Mouse (Mus musculus): ENCODE measurements around the gene Rdh16f2. TPM values are rescaled to one million over a fixed set of nuclear protein-coding genes. Genes with fewer than 3 reads are reported as not detected.
"Not testable (repeated sequence)": the region's sequence is repeated elsewhere in the genome, so short reads cannot be mapped to it uniquely, and the experiment has no call there.

Gene Rdh16f2
- polyA plus RNA-seq, 1 experiment: not detected

DNA sequence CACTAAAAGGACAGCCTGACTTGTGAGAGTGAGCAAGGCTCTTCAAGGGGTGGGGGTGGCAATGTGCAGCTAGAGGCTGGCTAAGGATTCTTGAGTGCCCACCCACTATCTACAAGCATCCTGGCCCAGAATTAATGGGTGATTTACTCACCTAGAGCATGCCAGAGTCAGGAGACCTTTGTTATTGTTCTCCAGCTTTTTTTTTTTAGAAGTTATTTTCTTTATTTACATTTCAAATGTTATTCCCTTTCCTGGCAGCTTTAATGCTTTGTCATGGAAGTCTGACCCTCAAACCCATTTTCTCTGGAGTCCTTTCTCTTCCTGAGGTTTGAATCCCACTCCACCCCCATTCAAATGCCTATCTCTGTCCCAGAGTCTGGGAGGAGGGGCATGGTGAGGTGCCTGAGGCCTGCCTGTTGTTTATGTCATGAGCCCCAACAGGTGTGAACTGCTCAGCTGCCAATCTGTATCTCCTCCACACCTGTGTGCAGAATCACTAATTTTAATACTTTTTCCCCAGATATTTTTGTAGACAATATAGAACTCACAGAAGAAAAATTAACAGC is 41.2 kb downstream of the Rdh16f2 start:
- Histone ChIP-seq H3K4me1 (ENCODE audit: control insufficient read depth, insufficient read depth, low read length) (peaks cover 3% of the 10 kb centered on the region; the same call in 1 of the 2 replicates), H3K4me3 (replicated peaks; ENCODE audit: insufficient read depth, low read depth, low read length) (no peak overlapping the region), H3K27me3 (ENCODE audit: control insufficient read depth, insufficient read depth, low read length) (no peaks in the 10 kb centered on the region), H3K27ac (ENCODE audit: insufficient read depth, low read length) (no peak overlapping the region)
- DNase-seq: no peak
- TF ChIP-seq CTCF (IDR thresholded peaks at IDR 0.05; ENCODE audit: borderline replicate concordance, insufficient read depth, low read depth, low read length) (no peak), POLR2A (IDR thresholded peaks at IDR 0.05; ENCODE audit: borderline replicate concordance, insufficient read depth, low read length) (no peak)

DNA sequence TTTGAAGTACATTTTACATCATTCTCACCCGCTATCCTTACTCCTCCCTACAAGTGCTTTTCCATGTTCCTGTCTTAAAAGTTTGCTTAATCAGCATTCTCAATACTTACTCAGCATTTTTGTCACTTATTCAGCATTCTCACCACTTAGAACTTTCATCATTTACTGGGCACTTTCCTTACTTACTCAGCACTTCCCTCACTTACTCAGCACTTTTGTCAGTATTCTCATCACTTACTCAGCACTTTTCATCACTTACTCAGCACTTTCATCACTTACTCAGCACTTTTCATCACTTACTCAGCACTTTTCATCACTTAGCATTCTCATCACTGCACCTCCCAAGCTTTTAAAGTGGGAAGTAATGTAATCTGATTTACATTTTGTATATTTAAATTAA is 49.3 kb downstream of the Rdh16f2 start:
- no peaks in the 10 kb centered on the region for H3K4me1 ChIP-seq (ENCODE audit: control insufficient read depth, insufficient read depth, low read length)
- WGBS: 94% methylated on average over 1 of the region's 1 CpGs
- no peaks in the 10 kb centered on the region for H3K27me3 ChIP-seq (ENCODE audit: control insufficient read depth, insufficient read depth, low read length)
- H3K27ac ChIP-seq (ENCODE audit: insufficient read depth, low read length): no peak overlapping the region
- DNase-seq: no peak
- no peak for TF ChIP-seq POLR2A (IDR thresholded peaks at IDR 0.05; ENCODE audit: borderline replicate concordance, insufficient read depth, low read length)
- TF ChIP-seq CTCF (IDR thresholded peaks at IDR 0.05; ENCODE audit: borderline replicate concordance, insufficient read depth, low read depth, low read length): no peak
- no peak overlapping the region for H3K4me3 ChIP-seq (replicated peaks; ENCODE audit: insufficient read depth, low read depth, low read length)

DNA sequence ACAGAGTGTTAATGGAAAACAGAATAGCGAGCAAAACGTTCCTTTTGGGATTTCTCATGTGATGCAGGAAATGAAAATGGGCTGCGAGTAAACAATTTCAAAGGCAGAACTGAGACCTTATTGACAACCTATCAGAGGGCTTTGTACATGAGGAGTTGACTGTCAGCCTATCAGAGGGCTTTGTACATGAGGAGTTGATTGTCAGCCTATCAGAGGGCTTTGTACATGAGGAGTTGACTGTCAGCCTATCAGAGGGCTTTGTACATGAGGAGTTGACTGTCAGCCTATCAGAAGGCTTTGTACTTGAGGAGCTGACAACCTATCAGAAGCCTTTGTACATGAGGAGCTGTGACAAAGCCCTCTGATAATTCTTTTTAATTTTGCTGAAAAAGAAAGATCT is 50.9 kb downstream of the Rdh16f2 start:
- H3K27ac ChIP-seq (ENCODE audit: insufficient read depth, low read length); DNase-seq; H3K27me3 ChIP-seq (ENCODE audit: control insufficient read depth, insufficient read depth, low read length); H3K4me3 ChIP-seq (replicated peaks; ENCODE audit: insufficient read depth, low read depth, low read length); H3K4me1 ChIP-seq (ENCODE audit: control insufficient read depth, insufficient read depth, low read length): not testable (repeated sequence)
- 88% methylated on average over 3 of the region's 3 CpGs for WGBS

DNA sequence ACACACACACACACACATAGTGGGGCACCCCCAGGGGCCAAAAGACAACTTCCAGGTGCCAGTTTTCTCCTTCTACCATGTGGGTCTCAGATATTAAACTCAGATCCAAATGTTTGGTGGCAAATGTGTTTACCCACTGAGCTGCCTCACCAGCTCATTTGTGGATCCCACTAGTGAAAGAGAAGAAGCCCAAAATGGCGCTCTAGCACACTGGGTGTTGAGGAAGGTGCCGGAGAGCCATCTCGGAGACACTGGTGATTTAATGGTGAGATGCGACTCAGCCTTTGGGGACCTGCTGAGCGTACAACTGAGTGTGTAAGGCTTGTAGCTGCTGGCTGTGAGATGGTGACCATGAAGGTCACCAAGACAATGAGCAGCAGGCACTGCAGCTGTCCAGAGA is 51.4 kb downstream of the Rdh16f2 start:
- no peak for DNase-seq
- 91% methylated on average over 5 of the region's 5 CpGs for WGBS
- TF ChIP-seq POLR2A (IDR thresholded peaks at IDR 0.05; ENCODE audit: borderline replicate concordance, insufficient read depth, low read length) (no peak), CTCF (IDR thresholded peaks at IDR 0.05; ENCODE audit: borderline replicate concordance, insufficient read depth, low read depth, low read length) (no peak)
- Histone ChIP-seq H3K27ac (ENCODE audit: insufficient read depth, low read length) (no peak overlapping the region), H3K4me1 (ENCODE audit: control insufficient read depth, insufficient read depth, low read length) (no peaks in the 10 kb centered on the region), H3K4me3 (replicated peaks; ENCODE audit: insufficient read depth, low read depth, low read length) (no peak overlapping the region), H3K27me3 (ENCODE audit: control insufficient read depth, insufficient read depth, low read length) (no peaks in the 10 kb centered on the region)

DNA sequence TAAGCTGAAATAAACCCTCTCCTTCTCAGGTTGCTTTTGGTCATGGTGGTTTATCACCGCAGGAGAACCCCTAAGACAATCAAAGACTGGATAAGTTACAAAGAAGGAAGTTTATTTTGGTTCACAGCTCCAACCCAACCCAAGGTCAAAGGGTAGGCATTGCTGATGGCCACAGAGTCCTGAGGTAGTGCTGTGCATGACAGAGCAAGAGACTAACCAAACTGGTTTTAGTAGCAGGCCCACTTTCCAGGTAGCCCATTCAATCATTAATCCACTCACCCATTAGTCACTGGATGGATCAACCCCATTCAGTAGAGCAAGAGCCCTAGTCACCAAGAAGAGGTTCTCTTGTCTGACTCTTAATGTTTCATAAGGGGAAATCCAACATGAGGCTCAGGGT is 56.0 kb downstream of the Rdh16f2 start:
- Histone ChIP-seq H3K4me3 (replicated peaks; ENCODE audit: insufficient read depth, low read depth, low read length) (no peak overlapping the region), H3K27me3 (ENCODE audit: control insufficient read depth, insufficient read depth, low read length) (no peaks in the 10 kb centered on the region), H3K27ac (ENCODE audit: insufficient read depth, low read length) (no peak overlapping the region), H3K4me1 (ENCODE audit: control insufficient read depth, insufficient read depth, low read length) (no peaks in the 10 kb centered on the region)
- TF ChIP-seq POLR2A (IDR thresholded peaks at IDR 0.05; ENCODE audit: borderline replicate concordance, insufficient read depth, low read length) (no peak), CTCF (IDR thresholded peaks at IDR 0.05; ENCODE audit: borderline replicate concordance, insufficient read depth, low read depth, low read length) (no peak)
- no peak for DNase-seq
- WGBS: 97% methylated on average over 1 of the region's 1 CpGs

DNA sequence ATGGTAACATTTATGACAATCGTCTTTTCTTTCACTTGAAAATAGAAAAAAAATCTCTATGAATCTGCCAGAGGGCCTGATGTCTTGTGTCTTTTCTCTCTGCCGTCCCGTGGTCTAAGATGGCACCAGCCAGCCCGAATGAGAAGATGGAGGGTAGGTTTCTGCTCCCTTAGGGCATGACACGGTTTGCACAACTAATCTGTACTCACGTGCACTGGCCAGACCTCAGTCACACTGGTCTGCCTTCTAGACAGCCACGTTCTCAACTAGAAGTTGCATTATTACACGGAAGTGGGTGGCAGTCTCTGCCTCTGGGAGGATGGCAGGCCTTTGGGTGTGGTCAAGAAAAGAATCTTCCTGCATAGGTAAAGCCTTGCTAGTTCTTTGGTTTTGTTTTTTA is 56.8 kb downstream of the Rdh16f2 start:
- Histone ChIP-seq H3K4me1 (ENCODE audit: control insufficient read depth, insufficient read depth, low read length) (no peaks in the 10 kb centered on the region), H3K27ac (ENCODE audit: insufficient read depth, low read length) (no peak overlapping the region), H3K4me3 (replicated peaks; ENCODE audit: insufficient read depth, low read depth, low read length) (no peak overlapping the region), H3K27me3 (ENCODE audit: control insufficient read depth, insufficient read depth, low read length) (no peaks in the 10 kb centered on the region)
- no peak for DNase-seq
- TF ChIP-seq CTCF (IDR thresholded peaks at IDR 0.05; ENCODE audit: borderline replicate concordance, insufficient read depth, low read depth, low read length): no peak
- TF ChIP-seq POLR2A (IDR thresholded peaks at IDR 0.05; ENCODE audit: borderline replicate concordance, insufficient read depth, low read length): no peak
- whole genome bisulfite sequencing: 92% methylated on average over 8 of the region's 8 CpGs

DNA sequence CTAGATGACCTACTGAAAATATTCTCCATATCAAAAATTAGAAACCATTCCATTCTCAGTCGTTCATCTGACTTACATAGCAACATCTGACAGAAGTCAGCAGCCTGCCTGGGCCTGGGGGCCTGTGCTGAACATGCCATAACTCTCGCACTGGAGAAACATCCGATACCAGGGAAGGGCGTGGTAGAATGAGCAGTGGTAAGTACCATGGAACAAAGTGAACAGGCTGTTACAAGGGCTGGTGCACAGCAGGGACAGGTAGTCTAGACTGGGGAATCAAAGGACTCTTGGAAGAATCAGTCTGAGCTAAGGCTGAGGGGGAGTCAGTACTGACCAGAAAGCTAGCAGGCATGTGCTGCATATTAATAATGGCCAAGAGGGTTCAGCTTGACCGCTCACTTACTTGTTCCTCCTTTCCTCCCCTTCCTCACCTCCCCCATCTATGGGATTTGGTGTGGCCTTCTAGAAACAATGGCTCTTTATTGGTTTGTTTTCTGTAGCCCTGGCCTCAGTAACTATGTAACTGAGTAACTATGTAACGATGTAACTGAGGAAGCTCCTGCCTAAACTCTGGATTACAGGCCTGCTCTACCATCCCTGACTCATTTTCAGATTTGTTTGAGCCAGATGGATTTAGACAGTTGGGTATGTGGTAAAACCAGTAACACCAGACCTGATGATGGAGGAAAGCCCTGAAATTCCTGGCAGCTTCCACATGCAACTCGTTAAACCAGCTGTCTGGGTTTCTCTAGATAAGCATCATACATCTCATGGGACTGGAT is 58.5 kb downstream of the Rdh16f2 start:
- no peak for DNase-seq
- no peaks in the 10 kb centered on the region for H3K4me1 ChIP-seq (ENCODE audit: control insufficient read depth, insufficient read depth, low read length)
- no peak for TF ChIP-seq CTCF (IDR thresholded peaks at IDR 0.05; ENCODE audit: borderline replicate concordance, insufficient read depth, low read depth, low read length)
- TF ChIP-seq POLR2A (IDR thresholded peaks at IDR 0.05; ENCODE audit: borderline replicate concordance, insufficient read depth, low read length): no peak
- no peak overlapping the region for H3K4me3 ChIP-seq (replicated peaks; ENCODE audit: insufficient read depth, low read depth, low read length)
- H3K27ac ChIP-seq (ENCODE audit: insufficient read depth, low read length): no peak overlapping the region
- no peaks in the 10 kb centered on the region for H3K27me3 ChIP-seq (ENCODE audit: control insufficient read depth, insufficient read depth, low read length)
- WGBS: 65% methylated on average over 7 of the region's 7 CpGs

Other genes starting within 250 kb of the Rdh16f2 start
- gene Lrp1, start 245.3 kb upstream of the Rdh16f2 start, polyA plus RNA-seq (2012; rRNA removed): 346 and 366 TPM in 2 replicates
- gene Stat6, start 223.5 kb upstream of the Rdh16f2 start, polyA plus RNA-seq (2012; rRNA removed): 8.7 TPM in 2 replicates
- gene Nemp1, start 199.6 kb upstream of the Rdh16f2 start, polyA plus RNA-seq (2012; rRNA removed): 6.7 and 9.0 TPM in 2 replicates
- 59.2 and 69.9 TPM in 2 replicates for gene Nab2, start 197.9 kb upstream of the Rdh16f2 start, polyA plus RNA-seq (2012; rRNA removed)
- 1.2 and 1.6 TPM in 2 replicates for gene Myo1a, start 161.3 kb upstream of the Rdh16f2 start, polyA plus RNA-seq (2012; rRNA removed)
- 1.4 and 1.5 TPM in 2 replicates for gene Tac2, start 142.0 kb upstream of the Rdh16f2 start, polyA plus RNA-seq (2012; rRNA removed)
- 5.7 and 6.6 TPM in 2 replicates for gene Zbtb39, start 126.9 kb upstream of the Rdh16f2 start, polyA plus RNA-seq (2012; rRNA removed)
- 1.4 and 1.5 TPM in 2 replicates for gene Gpr182, start 114.7 kb upstream of the Rdh16f2 start, polyA plus RNA-seq (2012; rRNA removed)
- gene Rdh1, start 106.8 kb upstream of the Rdh16f2 start, polyA plus RNA-seq (2012; rRNA removed): 0.15 and 0.16 TPM in 2 replicates
- gene Rdh16f1, start 106.7 kb upstream of the Rdh16f2 start, polyA plus RNA-seq (2012; rRNA removed): 0.05 and 0.92 TPM in 2 replicates
- gene Rdh9, start 90.1 kb upstream of the Rdh16f2 start, polyA plus RNA-seq (2012; rRNA removed): 0.13 and 0.88 TPM in 2 replicates
- gene Rdh16, start 65.3 kb upstream of the Rdh16f2 start, polyA plus RNA-seq (2012; rRNA removed): 0.10 and 0.13 TPM in 2 replicates
- gene Rdh19, start 16.5 kb upstream of the Rdh16f2 start, polyA plus RNA-seq (2012; rRNA removed): not detected in 2 replicates
- gene Rdh7, start 22.3 kb downstream of the Rdh16f2 start, polyA plus RNA-seq (2012; rRNA removed): not detected in 2 replicates
- 0.13 TPM in 1 of 2 replicates, not detected in the other for gene Sdr9c7, start 32.0 kb downstream of the Rdh16f2 start, polyA plus RNA-seq (2012; rRNA removed)
- not detected in 2 replicates for gene Hsd17b6, start 141.1 kb downstream of the Rdh16f2 start, polyA plus RNA-seq (2012; rRNA removed)
- gene Prim1, start 148.7 kb downstream of the Rdh16f2 start, polyA plus RNA-seq (2012; rRNA removed): 16.2 and 17.4 TPM in 2 replicates
- 209 and 230 TPM in 2 replicates for gene Naca, start 169.1 kb downstream of the Rdh16f2 start, polyA plus RNA-seq (2012; rRNA removed)
- gene Ptges3, start 192.5 kb downstream of the Rdh16f2 start, polyA plus RNA-seq (2012; rRNA removed): 69.9 and 75.5 TPM in 2 replicates
- 2,153 and 2,193 TPM in 2 replicates for gene Atp5b, start 216.8 kb downstream of the Rdh16f2 start, polyA plus RNA-seq (2012; rRNA removed)
- gene Baz2a, start 225.1 kb downstream of the Rdh16f2 start, polyA plus RNA-seq (2012; rRNA removed): 42.9 and 45.2 TPM in 2 replicates

Measured in cerebellum, adult 2 months (tissue).